Mouse (Mus musculus): ENCODE data around the gene Gm5141.
"Not testable (repeated sequence)": the region's sequence is repeated elsewhere in the genome, so short reads cannot be mapped to it uniquely, and the experiment has no call there.

The Gm5141 gene

DNA sequence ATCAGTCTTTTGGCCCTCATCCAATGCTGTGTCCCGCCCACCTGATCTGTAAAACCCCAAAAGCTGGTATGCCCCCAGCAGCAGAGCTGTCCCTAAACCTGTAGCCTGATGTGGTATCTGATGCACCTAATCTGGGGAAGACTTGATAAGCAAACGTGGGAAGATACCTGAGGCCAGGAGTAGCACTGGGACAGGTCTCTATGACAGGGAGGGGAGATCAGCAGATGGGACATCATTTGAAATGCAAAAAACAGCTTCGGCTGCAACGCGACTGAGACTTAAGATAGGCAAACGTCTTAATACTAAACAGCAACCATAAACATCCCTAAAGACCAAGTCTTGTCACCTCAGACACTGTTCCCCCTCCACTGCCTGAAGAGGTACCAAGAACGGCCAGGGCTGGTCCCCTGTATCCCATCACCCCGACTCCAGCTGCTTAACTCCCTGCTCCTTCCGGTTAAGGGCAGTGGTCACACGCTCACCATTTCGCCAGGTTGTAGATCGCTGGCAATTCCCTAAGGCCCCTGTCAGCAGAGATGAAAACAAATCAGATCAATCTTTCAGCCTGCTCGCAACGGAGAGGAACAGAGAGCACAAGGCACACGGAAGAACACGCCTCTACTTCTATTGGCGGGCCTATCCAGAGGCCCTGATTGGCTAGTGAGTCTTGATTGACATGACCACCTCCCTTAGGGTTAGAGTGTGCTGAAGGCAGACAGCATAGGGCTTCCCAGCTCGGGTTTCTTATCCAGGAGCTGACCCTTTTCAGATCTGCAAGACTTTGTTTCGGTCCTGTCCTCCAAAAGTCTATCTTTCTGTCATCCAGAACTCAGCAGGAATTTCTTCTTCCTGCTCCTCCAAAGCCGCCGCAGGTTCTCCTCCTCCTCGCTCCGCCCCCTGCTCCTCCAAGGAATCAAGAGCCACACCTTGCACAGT lies at the start of gene Gm5141:
Gene Gm5141 (minus strand): TSS at position 610 of the 936 bp plus-strand sequence.
- peak; percentile 38 for DNase-seq (ENCODE audit: low read depth, low spot score)

GRCm38 (mm10) chr13:62833341-62833740 lies 47.7 kb upstream of the Gm5141 start:
- no peak for DNase-seq (ENCODE audit: low read depth, low spot score)

DNA sequence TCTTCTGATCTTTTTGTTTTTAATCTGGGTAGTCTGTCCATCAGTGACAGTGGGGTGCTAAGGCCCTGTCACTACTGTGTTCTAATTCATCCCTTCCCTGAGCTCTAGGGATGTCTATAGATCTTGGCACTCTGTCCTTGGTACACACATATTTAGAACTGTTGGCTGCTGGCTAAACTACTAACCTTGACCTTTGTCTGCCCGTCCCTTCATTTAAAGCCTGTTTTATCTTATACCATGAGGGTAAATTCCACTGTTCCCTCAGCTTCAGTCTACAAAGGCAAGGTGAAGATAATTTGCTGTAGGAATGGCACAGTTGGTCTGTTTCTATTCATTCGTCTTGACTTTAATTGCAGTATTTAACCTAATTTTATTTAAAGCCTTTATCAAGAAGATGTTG lies 46.6 kb upstream of the Gm5141 start:
- DNase-seq (ENCODE audit: low read depth, low spot score): no peak

GRCm38 (mm10) chr13:62815705-62816104 lies 30.1 kb upstream of the Gm5141 start:
- peak; percentile 81 for DNase-seq (ENCODE audit: low read depth, low spot score)

DNA sequence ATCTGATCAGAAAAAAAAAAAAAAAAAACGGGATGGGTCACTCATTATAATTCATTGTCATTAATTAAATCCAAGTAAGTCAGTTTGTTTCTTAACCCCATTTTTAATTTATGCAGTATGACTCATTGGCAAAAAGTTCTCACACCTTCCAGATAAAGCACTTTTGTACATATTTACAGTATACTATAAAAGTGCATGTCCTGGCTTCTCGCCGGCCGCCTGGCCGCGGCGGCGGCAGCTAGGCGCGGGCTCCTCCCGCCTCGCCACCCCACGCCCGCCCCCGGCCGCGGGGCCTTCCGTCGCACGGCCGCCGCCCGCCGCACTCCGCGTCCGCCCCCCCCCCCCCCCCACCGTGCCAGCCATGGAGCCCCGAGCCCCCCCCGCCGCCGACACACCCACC lies 27.1 kb upstream of the Gm5141 start:
- no peak for DNase-seq (ENCODE audit: low read depth, low spot score)

- peak; percentile 15 for DNase-seq (ENCODE audit: low read depth, low spot score)
Measured at GRCm38 (mm10) chr13:62807981-62808380, 22.4 kb upstream of the Gm5141 start.

DNA sequence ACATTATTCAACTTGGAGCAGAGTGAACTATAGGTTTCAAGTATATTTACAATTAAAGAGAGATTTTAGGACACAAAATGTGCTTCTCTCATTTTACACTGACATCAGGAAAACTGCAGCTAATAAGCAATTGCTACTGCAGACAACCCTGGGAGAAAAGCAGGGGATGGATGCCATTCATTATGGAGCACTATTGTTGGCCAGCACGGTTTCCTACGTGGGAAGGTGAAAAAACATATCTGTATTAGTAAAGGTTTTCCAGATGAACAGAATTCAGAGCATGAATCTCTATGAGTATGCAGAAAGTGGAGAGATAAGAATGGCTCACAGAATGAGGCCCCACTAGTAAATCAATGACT lies 506 bp upstream of the Gm5141 start:
- not testable (repeated sequence) for DNase-seq (ENCODE audit: low read depth, low spot score)

- peak; percentile 70 for DNase-seq (ENCODE audit: low read depth, low spot score)
Measured at GRCm38 (mm10) chr13:62763806-62764205, 21.8 kb downstream of the Gm5141 start.

- peak; percentile 78 for DNase-seq (ENCODE audit: low read depth, low spot score)
Measured at GRCm38 (mm10) chr13:62760432-62761415, 24.9 kb downstream of the Gm5141 start, which contains the start of gene Platr25. TSS of gene Platr25 (minus strand) at chr13:62760709.

GRCm38 (mm10) chr13:62733322-62733721 lies 52.3 kb downstream of the Gm5141 start:
- DNase-seq (ENCODE audit: low read depth, low spot score): no peak
